Mouse (Mus musculus) hindbrain, embryonic 16.5 days (tissue): ENCODE data around the gene Arhgap8. TPM values are rescaled to one million over a fixed set of nuclear protein-coding genes. Genes with fewer than 3 reads are reported as not detected.
"Not testable (repeated sequence)": the region's sequence is repeated elsewhere in the genome, so short reads cannot be mapped to it uniquely, and the experiment has no call there.

ENCODE experiments used
- ATAC-seq: fragments of 200-750 bp; cut with Nextera tagmentation; 2 replicates; pipeline ENCODE4 v1.8.0; 2017; ENCODE audit warnings: moderate TSS enrichment, moderate library complexity
- H3K27ac ChIP-seq: fragments of 300-500 bp; sonication (generic); 2 replicates; pipeline ENCODE4 v1.5.1; 2014; ENCODE audit warnings: low read depth, mild to moderate bottlenecking, control low read depth, low read length, moderate library complexity
- H3K27me3 ChIP-seq: fragments of 300-500 bp; sonication (generic); replicated peaks from 2 replicates; pipeline ENCODE4 v1.6.1; 2014; ENCODE audit warnings: low read length; ENCODE audit not compliant: control insufficient read depth, insufficient read depth
- H3K36me3 ChIP-seq: fragments of 300-500 bp; sonication (generic); 2 replicates; pipeline ENCODE4 v1.6.1; 2014; ENCODE audit warnings: mild to moderate bottlenecking, low read length, moderate library complexity, mixed read lengths; ENCODE audit not compliant: control insufficient read depth, insufficient read depth
- H3K4me1 ChIP-seq: fragments of 300-500 bp; sonication (generic); 2 replicates; pipeline ENCODE4 v1.6.1; 2014; ENCODE audit warnings: low read depth, low read length; ENCODE audit not compliant: control insufficient read depth, insufficient read depth
- H3K4me2 ChIP-seq: fragments of 300-500 bp; sonication (generic); 2 replicates; pipeline ENCODE4 v1.6.1; 2014; ENCODE audit warnings: mild to moderate bottlenecking, low read length, control low read depth, moderate library complexity
- H3K4me3 ChIP-seq: fragments of 300-500 bp; sonication (generic); 2 replicates; pipeline ENCODE4 v1.5.1; 2014; ENCODE audit warnings: mild to moderate bottlenecking, low read length, control low read depth, moderate library complexity
- H3K9ac ChIP-seq: fragments of 300-500 bp; sonication (generic); 2 replicates; pipeline ENCODE4 v1.6.1; 2014; ENCODE audit warnings: low read depth, mild to moderate bottlenecking, control low read depth, low read length, moderate library complexity
- H3K9me3 ChIP-seq: fragments of 300-500 bp; sonication (generic); 2 replicates; pipeline ENCODE4 v1.6.1; 2014; ENCODE audit warnings: mild to moderate bottlenecking, low read length, moderate library complexity; ENCODE audit not compliant: control insufficient read depth
- WGBS: fragments of 180-500 bp; shearing (Covaris S2); extraction: QIAGEN DNeasy Blood & Tissue Kit; methylation state at CpG from one replicate; pipeline ENCODE4 v1.1.7; 2014; 5-methylcytosine and 5-hydroxymethylcytosine counted together
- polyA plus RNA-seq: library from polyadenylated mRNA; unstranded; fragments of >200 nt; fragmentation: Nextera tagmentation; extraction: Ambion mirVana; gene quantifications from 2 replicates; pipeline ENCODE4 v1.2.1, GENCODE M21; 2015

The Arhgap8 gene
- polyA plus RNA-seq, 1 experiment from 2014 or later: 0.61 TPM

GRCm38 (mm10) chr15:84766621-84767020, 46.8 kb downstream of the Arhgap8 start:
- ATAC-seq: no peak
- no peak overlapping the region for H3K9ac ChIP-seq
- no peaks in the 10 kb centered on the region for H3K27me3 ChIP-seq
- no peak overlapping the region for H3K4me2 ChIP-seq
- peaks cover 3% of the 10 kb centered on the region; the same call in 1 of the 2 replicates for H3K4me1 ChIP-seq
- H3K4me3 ChIP-seq: no peak overlapping the region
- no peaks in the 10 kb centered on the region for H3K9me3 ChIP-seq
- no peak overlapping the region for H3K27ac ChIP-seq
- WGBS: 43% methylated on average over 10 of the region's 10 CpGs
- no peaks in the 10 kb centered on the region for H3K36me3 ChIP-seq

- H3K27me3 ChIP-seq, H3K27ac ChIP-seq, H3K36me3 ChIP-seq, H3K4me3 ChIP-seq, H3K9ac ChIP-seq, H3K9me3 ChIP-seq, H3K4me1 ChIP-seq, H3K4me2 ChIP-seq, ATAC-seq: not testable (repeated sequence)
- 77% methylated on average over 3 of the region's 4 CpGs for WGBS
Measured at GRCm38 (mm10) chr15:84768531-84768930, 48.7 kb downstream of the Arhgap8 start.

- Histone ChIP-seq H3K4me3 (no peak overlapping the region), H3K9ac (no peak overlapping the region), H3K27me3 (no peaks in the 10 kb centered on the region), H3K36me3 (no peaks in the 10 kb centered on the region), H3K4me2 (no peak overlapping the region), H3K9me3 (no peaks in the 10 kb centered on the region), H3K4me1 (peaks cover 5% of the 10 kb centered on the region), H3K27ac (no peak overlapping the region)
- whole genome bisulfite sequencing: 84% methylated on average over 11 of the region's 11 CpGs
- ATAC-seq: no peak
Measured at GRCm38 (mm10) chr15:84769641-84770341, 49.9 kb downstream of the Arhgap8 start.

GRCm38 (mm10) chr15:84772191-84773111, 52.6 kb downstream of the Arhgap8 start:
- Histone ChIP-seq H3K9ac (no peak overlapping the region), H3K27ac (no peak overlapping the region), H3K4me2 (no peak overlapping the region), H3K9me3 (no peaks in the 10 kb centered on the region), H3K36me3 (no peaks in the 10 kb centered on the region), H3K4me1 (peaks cover 16% of the 10 kb centered on the region), H3K4me3 (no peak overlapping the region), H3K27me3 (no peaks in the 10 kb centered on the region)
- ATAC-seq: no peak
- 78% methylated on average over 21 of the region's 21 CpGs for WGBS

- Histone ChIP-seq H3K4me3 (no peak overlapping the region), H3K9ac (peak overlapping the region; percentile 35; the same call in 1 of the 2 replicates), H3K4me2 (peak overlapping the region; percentile 51), H3K27me3 (no peaks in the 10 kb centered on the region), H3K36me3 (no peaks in the 10 kb centered on the region), H3K27ac (no peak overlapping the region), H3K4me1 (peaks cover 16% of the 10 kb centered on the region), H3K9me3 (no peaks in the 10 kb centered on the region)
- 10% methylated on average over 20 of the region's 20 CpGs for WGBS
- peak; percentile 55 for ATAC-seq
Measured at GRCm38 (mm10) chr15:84775421-84776174, 55.7 kb downstream of the Arhgap8 start.

GRCm38 (mm10) chr15:84778587-84778986, 58.7 kb downstream of the Arhgap8 start:
- no peaks in the 10 kb centered on the region for H3K36me3 ChIP-seq
- no peaks in the 10 kb centered on the region for H3K27me3 ChIP-seq
- H3K4me1 ChIP-seq: peaks cover 16% of the 10 kb centered on the region
- H3K4me3 ChIP-seq: no peak overlapping the region
- no peak overlapping the region for H3K9ac ChIP-seq
- no peak for ATAC-seq
- no peak overlapping the region for H3K4me2 ChIP-seq
- no peak overlapping the region for H3K27ac ChIP-seq
- H3K9me3 ChIP-seq: no peaks in the 10 kb centered on the region
- WGBS: 26% methylated on average over 5 of the region's 5 CpGs

- no peaks in the 10 kb centered on the region for H3K4me1 ChIP-seq
- 98% methylated on average over 16 of the region's 16 CpGs for WGBS
- peaks cover 4% of the 10 kb centered on the region; the same call in 1 of the 2 replicates for H3K36me3 ChIP-seq
- no peak overlapping the region for H3K4me3 ChIP-seq
- no peaks in the 10 kb centered on the region for H3K9me3 ChIP-seq
- H3K4me2 ChIP-seq: no peak overlapping the region
- no peak overlapping the region for H3K9ac ChIP-seq
- no peak overlapping the region for H3K27ac ChIP-seq
- H3K27me3 ChIP-seq: no peaks in the 10 kb centered on the region
- no peak for ATAC-seq
Measured at GRCm38 (mm10) chr15:84784812-84785211, 65.0 kb downstream of the Arhgap8 start.

- 58% methylated on average over 10 of the region's 10 CpGs for WGBS
- Histone ChIP-seq H3K4me2 (no peak overlapping the region), H3K36me3 (peaks cover 7% of the 10 kb centered on the region), H3K27ac (no peak overlapping the region), H3K9me3 (no peaks in the 10 kb centered on the region), H3K4me1 (no peaks in the 10 kb centered on the region), H3K4me3 (no peak overlapping the region), H3K27me3 (no peaks in the 10 kb centered on the region), H3K9ac (no peak overlapping the region)
- ATAC-seq: no peak
Measured at GRCm38 (mm10) chr15:84787161-84787560, 67.3 kb downstream of the Arhgap8 start.

GRCm38 (mm10) chr15:84793649-84794048, 73.8 kb downstream of the Arhgap8 start:
- H3K9me3 ChIP-seq: no peaks in the 10 kb centered on the region
- peaks cover 15% of the 10 kb centered on the region for H3K36me3 ChIP-seq
- no peak for ATAC-seq
- 65% methylated on average over 5 of the region's 5 CpGs for WGBS
- H3K27me3 ChIP-seq: no peaks in the 10 kb centered on the region
- no peaks in the 10 kb centered on the region for H3K4me1 ChIP-seq
- H3K4me3 ChIP-seq: no peak overlapping the region
- H3K4me2 ChIP-seq: no peak overlapping the region
- H3K27ac ChIP-seq: no peak overlapping the region
- H3K9ac ChIP-seq: no peak overlapping the region
